Mouse (Mus musculus) splenic B cell, adult 2 months (primary cell): ENCODE measurements around the gene Rgs3.

ENCODE experiments used
- DNase-seq: peaks from one replicate; pipeline ENCODE4 v3.0.0-alpha.2; 2011; ENCODE audit warnings: low read depth, low spot score
- H3K27me3 ChIP-seq: 2 replicates; pipeline ENCODE4 v1.6.1; 2012; ENCODE audit warnings: mild to moderate bottlenecking, low read length, moderate library complexity, mixed read lengths; ENCODE audit not compliant: control insufficient read depth, poor library complexity, insufficient read depth, severe bottlenecking
- H3K36me3 ChIP-seq: 2 replicates; pipeline ENCODE4 v1.6.1; 2012; ENCODE audit warnings: mild to moderate bottlenecking, low read length, moderate library complexity, mixed read lengths; ENCODE audit not compliant: control insufficient read depth, poor library complexity, insufficient read depth, severe bottlenecking

Gene Rgs3

GRCm38 (mm10) chr4:62683148-62683547, 123.5 kb downstream of the Rgs3 start:
- DNase-seq, result no peak
- Histone ChIP-seq H3K36me3 (no peaks in the 10 kb centered on the region), H3K27me3 (no peaks in the 10 kb centered on the region)

DNA sequence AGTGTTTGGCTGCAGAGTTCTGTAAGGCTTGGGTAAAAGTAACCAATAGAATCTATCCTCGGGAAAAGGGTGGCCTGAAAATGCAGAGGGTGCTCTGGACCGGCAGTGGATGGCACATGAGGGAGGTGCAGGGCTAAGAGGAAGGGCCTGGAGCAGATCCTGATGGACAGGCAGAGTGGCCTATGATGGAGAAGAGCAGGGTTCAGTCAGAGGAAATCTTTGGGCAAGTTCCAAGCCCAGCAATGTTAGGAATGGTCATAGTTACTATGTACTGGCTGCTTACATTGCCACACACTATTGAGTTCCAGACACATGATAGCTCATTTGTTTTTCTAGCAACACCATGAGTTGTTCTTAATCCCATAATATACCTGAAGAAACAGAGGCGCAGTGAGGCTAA, 124.7 kb downstream of the Rgs3 start:
- H3K36me3 ChIP-seq, result no peaks in the 10 kb centered on the region
- DNase-seq, result no peak
- H3K27me3 ChIP-seq, result no peaks in the 10 kb centered on the region

DNA sequence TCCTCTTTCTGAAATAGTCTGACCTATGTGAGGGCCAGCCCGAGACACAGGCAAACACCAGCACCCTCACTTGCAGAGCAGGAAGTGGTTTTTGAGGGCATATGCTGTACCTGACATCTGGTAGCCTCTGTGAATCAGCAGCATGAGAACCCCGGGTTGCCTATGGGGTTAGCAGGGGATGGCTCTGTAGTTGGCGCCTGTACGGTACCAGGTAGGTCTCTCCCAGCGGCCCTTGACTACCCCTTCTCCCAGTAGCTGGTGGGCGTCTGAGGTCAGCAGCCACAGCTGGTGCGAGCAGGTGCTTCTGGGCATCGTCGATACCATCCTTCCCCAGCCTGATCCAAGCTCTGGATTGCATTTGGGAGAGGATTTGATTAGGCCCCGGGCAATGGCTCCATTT, 125.6 kb downstream of the Rgs3 start:
- no peaks in the 10 kb centered on the region for H3K36me3 ChIP-seq
- peak; percentile 63 for DNase-seq

GRCm38 (mm10) chr4:62686769-62687168, 127.1 kb downstream of the Rgs3 start:
- Histone ChIP-seq H3K36me3 (no peaks in the 10 kb centered on the region), H3K27me3 (no peaks in the 10 kb centered on the region)
- peak; percentile 67 for DNase-seq

More for the DNA sequence above, 125.6 kb downstream of the Rgs3 start:
- H3K27me3 ChIP-seq, result no peaks in the 10 kb centered on the region

DNA sequence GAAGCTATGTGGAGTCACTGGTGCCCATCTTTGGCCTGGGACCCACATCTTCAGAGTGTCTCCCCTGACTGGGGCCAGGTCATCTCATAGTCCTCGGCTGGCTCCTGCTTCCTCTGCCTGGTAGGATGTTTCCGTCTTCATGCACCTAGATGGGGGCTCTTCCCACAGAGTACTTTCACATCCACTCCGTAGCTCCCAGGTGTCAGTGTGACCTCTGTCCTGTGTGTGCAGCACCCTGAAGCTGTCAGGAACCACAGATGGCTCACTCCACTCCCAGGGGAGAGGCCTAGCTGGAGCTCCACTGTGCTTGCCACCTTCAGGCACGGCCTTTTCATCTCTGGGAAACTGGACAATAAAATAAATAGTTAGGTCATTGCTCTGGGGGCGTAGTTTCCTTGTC, 128.5 kb downstream of the Rgs3 start:
- Histone ChIP-seq H3K27me3 (no peaks in the 10 kb centered on the region), H3K36me3 (no peaks in the 10 kb centered on the region)
- DNase-seq, result peak; percentile 28

- DNase-seq, result no peak
- Histone ChIP-seq H3K27me3 (no peaks in the 10 kb centered on the region), H3K36me3 (no peaks in the 10 kb centered on the region)
These were observed 131.3 kb downstream of the Rgs3 start for GRCm38 (mm10) chr4:62690997-62691396.

GRCm38 (mm10) chr4:62691625-62692024, 132.0 kb downstream of the Rgs3 start:
- Histone ChIP-seq H3K36me3 (no peaks in the 10 kb centered on the region), H3K27me3 (no peaks in the 10 kb centered on the region)
- no peak for DNase-seq

DNA sequence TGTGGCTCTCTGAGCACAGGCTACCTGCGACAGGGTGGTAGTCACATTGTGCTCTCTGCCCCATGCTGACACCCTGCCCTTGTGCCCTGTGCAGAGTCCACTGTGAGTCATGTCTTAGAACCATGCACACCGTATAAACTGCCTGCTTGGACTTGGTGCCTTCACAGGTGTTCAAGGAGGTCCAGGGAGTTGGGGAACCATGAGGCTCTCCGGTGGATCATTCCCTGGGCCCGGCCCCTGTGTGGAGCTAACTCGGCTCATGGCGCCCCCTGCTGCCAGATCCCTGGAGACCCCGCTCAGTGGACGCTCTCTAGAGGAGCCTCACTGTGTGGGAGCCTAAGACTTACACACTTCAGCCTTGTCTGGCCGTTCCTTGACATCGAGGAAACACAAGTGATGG, 134.2 kb downstream of the Rgs3 start:
- Histone ChIP-seq H3K36me3 (no peaks in the 10 kb centered on the region), H3K27me3 (no peaks in the 10 kb centered on the region)
- peak; percentile 38 for DNase-seq

DNA sequence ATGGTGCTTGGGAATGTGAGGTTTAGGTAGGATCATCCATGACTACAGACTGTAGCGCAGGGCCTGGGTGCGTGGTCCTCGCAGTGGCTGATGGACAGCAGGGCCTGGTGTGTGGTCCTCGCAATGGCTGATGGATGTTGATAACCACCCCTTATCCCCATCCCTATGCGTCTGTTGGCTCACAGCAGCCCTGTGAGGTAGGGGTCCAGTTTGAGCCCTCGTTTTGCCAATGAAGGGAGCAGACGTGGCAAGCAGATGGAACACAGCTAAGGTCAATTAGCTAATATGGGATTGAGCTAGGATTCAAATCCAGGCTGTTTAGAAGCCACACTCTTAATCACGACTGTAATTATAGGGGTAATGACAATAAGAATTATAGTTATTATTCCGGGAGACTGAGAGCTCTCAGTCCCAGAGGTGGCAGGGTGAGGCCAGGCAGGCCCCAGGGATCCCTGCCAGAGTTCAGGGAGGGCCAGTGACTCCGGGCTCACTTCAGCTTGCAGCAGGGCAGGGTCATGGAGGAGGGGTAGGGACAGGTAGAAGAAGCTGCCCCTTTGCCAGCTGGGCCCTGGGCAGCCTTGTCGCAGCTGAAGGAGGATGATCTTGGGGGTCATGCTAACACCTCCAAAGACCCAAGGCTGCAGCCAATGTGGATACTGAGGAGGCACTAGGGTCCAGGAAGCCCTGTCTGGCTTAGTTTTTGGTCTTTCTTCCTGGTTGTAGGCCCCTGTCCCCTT, 135.2 kb downstream of the Rgs3 start:
- no peaks in the 10 kb centered on the region for H3K27me3 ChIP-seq
- no peak for DNase-seq
- no peaks in the 10 kb centered on the region for H3K36me3 ChIP-seq

DNA sequence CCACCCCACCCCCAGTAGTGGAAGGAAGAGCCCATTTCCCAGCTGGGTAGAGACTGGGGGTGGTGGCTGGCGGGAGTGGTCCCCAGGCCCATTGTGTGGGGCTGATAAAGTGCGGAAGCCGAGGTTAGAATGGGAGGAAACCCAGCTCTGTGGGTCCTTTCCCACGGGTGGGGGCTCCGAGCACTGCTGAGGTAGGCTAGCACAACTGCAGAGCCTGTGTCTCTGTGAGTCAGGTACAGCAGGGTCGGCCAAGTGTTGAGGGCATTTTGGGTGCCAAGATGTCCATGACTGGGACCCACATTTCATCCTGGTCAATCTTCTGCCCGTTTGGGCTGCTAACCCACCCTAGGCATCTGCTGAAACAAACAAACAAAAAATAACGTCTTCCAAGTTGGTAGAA, 135.9 kb downstream of the Rgs3 start:
- no peaks in the 10 kb centered on the region for H3K36me3 ChIP-seq
- DNase-seq, result no peak
- no peaks in the 10 kb centered on the region for H3K27me3 ChIP-seq

- DNase-seq, result peak; percentile 84
- no peaks in the 10 kb centered on the region for H3K36me3 ChIP-seq
- no peaks in the 10 kb centered on the region for H3K27me3 ChIP-seq
These were observed 136.3 kb downstream of the Rgs3 start for GRCm38 (mm10) chr4:62695946-62696345.

DNA sequence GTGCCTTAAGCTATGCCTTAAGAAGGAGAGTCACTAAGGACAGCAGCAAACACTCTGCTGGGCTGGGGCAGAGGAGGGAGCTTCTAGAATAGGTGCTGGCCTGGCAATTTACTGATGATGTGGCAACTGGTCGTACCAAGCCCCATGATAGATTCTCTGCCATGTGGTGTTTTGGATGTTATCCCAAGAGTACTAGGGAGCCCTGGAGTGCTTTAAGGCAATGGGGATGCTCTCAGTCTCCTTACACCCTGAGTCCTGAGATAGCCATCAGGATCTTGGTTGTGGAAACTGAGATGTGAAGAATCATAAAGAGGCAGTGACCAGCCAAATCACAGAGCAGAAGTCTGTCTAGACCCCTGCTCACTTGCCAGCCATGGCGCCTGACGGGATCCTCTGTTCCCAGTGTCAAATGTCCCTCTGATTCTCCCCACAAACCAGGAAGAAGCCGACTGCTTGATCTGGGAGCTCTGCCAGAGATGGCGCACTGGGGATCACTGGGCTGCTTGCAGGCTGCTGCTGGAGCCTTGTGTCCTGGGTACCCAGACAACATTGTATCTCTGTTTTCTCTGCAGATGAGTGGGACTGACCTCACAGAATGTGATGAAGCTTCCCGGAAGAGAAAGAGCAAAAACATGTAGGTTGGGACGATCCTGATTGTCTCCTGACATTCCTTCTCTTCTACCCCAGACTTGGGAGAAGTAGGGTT, 137.2 kb downstream of the Rgs3 start:
- Histone ChIP-seq H3K36me3 (no peaks in the 10 kb centered on the region), H3K27me3 (no peaks in the 10 kb centered on the region)
- no peak for DNase-seq

- Histone ChIP-seq H3K36me3 (no peaks in the 10 kb centered on the region), H3K27me3 (no peaks in the 10 kb centered on the region)
- DNase-seq, result peak; percentile 84
These were observed 137.8 kb downstream of the Rgs3 start for GRCm38 (mm10) chr4:62697469-62697868.

- Histone ChIP-seq H3K36me3 (no peaks in the 10 kb centered on the region), H3K27me3 (no peaks in the 10 kb centered on the region)
- DNase-seq, result no peak
These were observed 138.9 kb downstream of the Rgs3 start for GRCm38 (mm10) chr4:62698521-62698920.

GRCm38 (mm10) chr4:62699191-62699812, 139.7 kb downstream of the Rgs3 start:
- no peaks in the 10 kb centered on the region for H3K36me3 ChIP-seq
- H3K27me3 ChIP-seq, result no peaks in the 10 kb centered on the region
- DNase-seq, result peak; percentile 49
